Mouse (Mus musculus) heart, adult 2 months (tissue): ENCODE results near the gene Rpusd3. TPM values are rescaled to one million over a fixed set of nuclear protein-coding genes. Genes with fewer than 3 reads are reported as not detected.

ENCODE experiments used
- DNase-seq, 2 experiments: peaks; one replicate each; pipeline ENCODE4 v3.0.0; 2021
- H3K27ac ChIP-seq: fragments of 200-600 bp; 2 replicates; pipeline ENCODE4 v1.8.1; 2022
- H3K27me3 ChIP-seq: fragments of 200-500 bp; 2 replicates; pipeline ENCODE4 v1.6.1; 2012; ENCODE audit warnings: mild to moderate bottlenecking, low read length, inconsistent platforms, mixed read lengths; ENCODE audit not compliant: control insufficient read depth, insufficient read depth
- H3K36me3 ChIP-seq: fragments of 200-500 bp; 2 replicates; pipeline ENCODE4 v1.6.1; 2012; ENCODE audit warnings: low read length, inconsistent platforms; ENCODE audit not compliant: control insufficient read depth, insufficient read depth
- H3K4me1 ChIP-seq: fragments of 200-500 bp; 2 replicates; pipeline ENCODE4 v1.6.1; 2011; ENCODE audit warnings: low read length; ENCODE audit not compliant: control insufficient read depth, insufficient read depth
- H3K4me3 ChIP-seq: fragments of 200-600 bp; 2 replicates; pipeline ENCODE4 v1.8.1; 2022
- H3K79me2 ChIP-seq: fragments of 200-500 bp; replicated peaks from 2 replicates; pipeline ENCODE4 v1.6.1; 2012; ENCODE audit warnings: mild to moderate bottlenecking, inconsistent platforms, low read length, moderate library complexity, mixed read lengths; ENCODE audit not compliant: control insufficient read depth, insufficient read depth
- H3K9ac ChIP-seq: fragments of 200-500 bp; 2 replicates; pipeline ENCODE4 v1.6.1; 2012; ENCODE audit warnings: low read depth, mild to moderate bottlenecking, control low read depth, inconsistent platforms, low read length, mixed read lengths
- CTCF ChIP-seq: fragments of 200-600 bp; IDR thresholded peaks from 2 replicates; pipeline ENCODE4 v1.8.1; 2022; ENCODE audit warnings: antibody characterized with exemption, mild to moderate bottlenecking, moderate library complexity
- EP300 ChIP-seq: fragments of 200-500 bp; IDR thresholded peaks from 2 replicates; pipeline ENCODE4 v1.6.1; 2011; ENCODE audit warnings: low read depth, low read length, control low read depth; ENCODE audit not compliant: insufficient read depth
- POLR2A ChIP-seq: fragments of 200-500 bp; IDR thresholded peaks from 2 replicates; pipeline ENCODE4 v1.6.1; 2011; ENCODE audit warnings: mild to moderate bottlenecking, low read depth, low read length, control low read depth; ENCODE audit not compliant: insufficient read depth
- WGBS: fragments of 180-500 bp; shearing (Covaris S2); methylation state at CpG from one replicate; pipeline ENCODE4 v1.1.7; 2018; 5-methylcytosine and 5-hydroxymethylcytosine counted together
- intact Hi-C: fragments of 180-260 bp; cut with DNase I; formaldehyde crosslinking; loops from one replicate; pipeline ENCODE4 v1.15.1; 2025
- microRNA-seq, 2 experiments: library from miRNA; unstranded; fragments of <30 nt; microRNA quantifications; one replicate each; pipeline ENCODE4 v1.2.0; 2021
- polyA plus RNA-seq: library from polyadenylated mRNA; depleted of rRNA; stranded (reverse); fragments of >200 nt; gene quantifications from 2 replicates; pipeline ENCODE4 v1.2.3, GENCODE M21; 2012; rRNA removed
- total RNA-seq, 2 experiments: library from RNA; stranded (reverse); gene quantifications; 2 replicates each; pipeline ENCODE4 v1.2.3; 2021

The Rpusd3 gene
- total and polyA plus RNA-seq, 3 experiments: 8.3 to 39.0 (median 10.3) TPM

- no peaks in the 10 kb centered on the region for H3K36me3 ChIP-seq
These were observed 51.6 kb downstream of the Rpusd3 start for GRCm38 (mm10) chr6:113367574-113367973.

GRCm38 (mm10) chr6:113366639-113367038 lies 52.5 kb downstream of the Rpusd3 start:
- Histone ChIP-seq H3K4me1 (no peaks in the 10 kb centered on the region), H3K27ac (no peak overlapping the region), H3K79me2 (no peaks in the 10 kb centered on the region), H3K9ac (no peak overlapping the region), H3K4me3 (no peak overlapping the region), H3K27me3 (no peaks in the 10 kb centered on the region), H3K36me3 (no peaks in the 10 kb centered on the region)
- WGBS: 92% methylated on average over 6 of the region's 6 CpGs
- no peak for TF ChIP-seq CTCF
- intact Hi-C loops: no loop called here
- no peak for DNase-seq

More at GRCm38 (mm10) chr6:113367574-113367973, 51.6 kb downstream of the Rpusd3 start:
- H3K27me3 ChIP-seq: no peaks in the 10 kb centered on the region
- no peaks in the 10 kb centered on the region for H3K79me2 ChIP-seq
- no peak overlapping the region for H3K27ac ChIP-seq
- no peak overlapping the region for H3K9ac ChIP-seq
- H3K4me1 ChIP-seq: no peaks in the 10 kb centered on the region
- WGBS: 94% methylated on average over 1 of the region's 1 CpGs
- H3K4me3 ChIP-seq: no peak overlapping the region
- intact Hi-C loops: no loop called here
- TF ChIP-seq POLR2A (no peak), CTCF (no peak), EP300 (no peak)
- no peak for DNase-seq

Small RNAs within 50 kb of the gene (microRNA-seq; reads per million reads assigned to microRNA genes)
- gene Gm24387: 0 reads per million in 2 experiments

Other genes with a start within 250 kb of the Rpusd3 start
- gene Lhfpl4, start 224.0 kb downstream of the Rpusd3 start, total RNA-seq: under 1 TPM; 0.18 to 0.41 TPM
- gene Lhfpl4, start 224.0 kb downstream of the Rpusd3 start, polyA plus RNA-seq: 0.23 and 0.44 TPM in 2 replicates
- 10 to 100 TPM; 13.3 to 15.7 TPM for gene Mtmr14, start 181.5 kb downstream of the Rpusd3 start, total RNA-seq
- gene Mtmr14, start 181.5 kb downstream of the Rpusd3 start, polyA plus RNA-seq: 17.4 and 23.7 TPM in 2 replicates
- under 1 TPM in 1 of 2 experiments, not detected in 1; 0.09 TPM for gene Cpne9, start 137.0 kb downstream of the Rpusd3 start, total RNA-seq
- gene Cpne9, start 137.0 kb downstream of the Rpusd3 start, polyA plus RNA-seq: 0.02 and 0.12 TPM in 2 replicates
- gene Brpf1, start 112.2 kb downstream of the Rpusd3 start, total RNA-seq: 10 to 100 TPM; 11.0 to 14.4 TPM
- 9.9 and 12.8 TPM in 2 replicates for gene Brpf1, start 112.2 kb downstream of the Rpusd3 start, polyA plus RNA-seq
- gene Ogg1, start 92.4 kb downstream of the Rpusd3 start, total RNA-seq: 1 to 10 TPM; 5.0 to 5.7 TPM
- 10.2 and 10.3 TPM in 2 replicates for gene Ogg1, start 92.4 kb downstream of the Rpusd3 start, polyA plus RNA-seq
- gene Camk1, start 75.4 kb downstream of the Rpusd3 start, total RNA-seq: 10 to 100 TPM; 63.0 to 68.2 TPM
- 74.8 and 98.0 TPM in 2 replicates for gene Camk1, start 75.4 kb downstream of the Rpusd3 start, polyA plus RNA-seq
- 10 to 100 TPM; 23.5 to 24.2 TPM for gene Tada3, start 41.5 kb downstream of the Rpusd3 start, total RNA-seq
- gene Tada3, start 41.5 kb downstream of the Rpusd3 start, polyA plus RNA-seq: 16.1 and 16.2 TPM in 2 replicates
- gene Arpc4, start 41.2 kb downstream of the Rpusd3 start, total RNA-seq: 10 to 100 TPM; 66.4 to 66.9 TPM
- gene Arpc4, start 41.2 kb downstream of the Rpusd3 start, polyA plus RNA-seq: 26.6 and 34.2 TPM in 2 replicates
- gene Ttll3, start 30.1 kb downstream of the Rpusd3 start, total RNA-seq: 1 to 10 TPM in 1 of 2 experiments, under 1 TPM in 1; 0.97 to 1.5 TPM
- gene Ttll3, start 30.1 kb downstream of the Rpusd3 start, polyA plus RNA-seq: 3.2 and 4.8 TPM in 2 replicates
- 10 to 100 TPM in 1 of 2 experiments, 1 to 10 TPM in 1; 7.8 to 10.6 TPM for gene Cidec, start 16.4 kb upstream of the Rpusd3 start, total RNA-seq
- gene Cidec, start 16.4 kb upstream of the Rpusd3 start, polyA plus RNA-seq: 36.8 and 77.7 TPM in 2 replicates
- gene Jagn1, start 23.2 kb upstream of the Rpusd3 start, total RNA-seq: 10 to 100 TPM; 21.1 to 22.5 TPM
- 43.3 and 57.2 TPM in 2 replicates for gene Jagn1, start 23.2 kb upstream of the Rpusd3 start, polyA plus RNA-seq
- gene Il17re, start 39.1 kb upstream of the Rpusd3 start, total RNA-seq: 1 to 10 TPM in 1 of 2 experiments, under 1 TPM in 1; 0.55 to 1.1 TPM
- 1.2 and 1.9 TPM in 2 replicates for gene Il17re, start 39.1 kb upstream of the Rpusd3 start, polyA plus RNA-seq
- 1 to 10 TPM; 6.5 to 7.5 TPM for gene Il17rc, start 52.1 kb upstream of the Rpusd3 start, total RNA-seq
- 12.1 and 13.6 TPM in 2 replicates for gene Il17rc, start 52.1 kb upstream of the Rpusd3 start, polyA plus RNA-seq
- gene Creld1, start 64.0 kb upstream of the Rpusd3 start, total RNA-seq: 10 to 100 TPM; 53.0 to 56.7 TPM
- 32.4 and 41.4 TPM in 2 replicates for gene Creld1, start 64.0 kb upstream of the Rpusd3 start, polyA plus RNA-seq
- not detected for gene Prrt3, start 82.6 kb upstream of the Rpusd3 start, total RNA-seq
- not detected in 2 replicates for gene Prrt3, start 82.6 kb upstream of the Rpusd3 start, polyA plus RNA-seq
- gene Emc3, start 112.3 kb upstream of the Rpusd3 start, total RNA-seq: 10 to 100 TPM; 52.5 to 58.2 TPM
- gene Emc3, start 112.3 kb upstream of the Rpusd3 start, polyA plus RNA-seq: 41.0 and 66.3 TPM in 2 replicates
- under 1 TPM in 1 of 2 experiments, not detected in 1; 0.18 TPM for gene Fancd2, start 112.3 kb upstream of the Rpusd3 start, total RNA-seq
- 0.29 and 0.61 TPM in 2 replicates for gene Fancd2, start 112.3 kb upstream of the Rpusd3 start, polyA plus RNA-seq
- gene Fancd2os, start 181.4 kb upstream of the Rpusd3 start, total RNA-seq: not detected
- not detected in 2 replicates for gene Fancd2os, start 181.4 kb upstream of the Rpusd3 start, polyA plus RNA-seq
- gene Brk1, start 185.4 kb upstream of the Rpusd3 start, total RNA-seq: 10 to 100 TPM; 60.4 to 70.2 TPM
- 128 and 199 TPM in 2 replicates for gene Brk1, start 185.4 kb upstream of the Rpusd3 start, polyA plus RNA-seq
- 1 to 10 TPM; 8.3 to 8.6 TPM for gene Vhl, start 204.6 kb upstream of the Rpusd3 start, total RNA-seq
- 11.2 and 12.0 TPM in 2 replicates for gene Vhl, start 204.6 kb upstream of the Rpusd3 start, polyA plus RNA-seq
- gene Irak2, start 219.1 kb upstream of the Rpusd3 start, total RNA-seq: 10 to 100 TPM; 10.4 to 13.6 TPM
- 12.5 and 12.9 TPM in 2 replicates for gene Irak2, start 219.1 kb upstream of the Rpusd3 start, polyA plus RNA-seq